Mouse (Mus musculus): ENCODE measurements around the gene Zfp385c.

GRCm38 (mm10) chr11:100735134-100735865 lies 43.0 kb upstream of the Zfp385c start:
- TF ChIP-seq CTCF (IDR thresholded peaks at IDR 0.05), result no peak
- no peak for TF ChIP-seq POLR2A (IDR thresholded peaks at IDR 0.05; ENCODE audit: insufficient read depth, low read depth, low read length)
- TF ChIP-seq EP300 (IDR thresholded peaks at IDR 0.05; ENCODE audit: insufficient read depth, low read depth, low read length), result 0 out of 2 replicates have a peak, but pooled peaks have one; percentile 12

All from heart, adult 2 months (tissue).